Mouse (Mus musculus) ES-E14 (cell line): ENCODE results near the gene Tubg1. TPM values are rescaled to one million over a fixed set of nuclear protein-coding genes. Genes with fewer than 3 reads are reported as not detected.

ENCODE experiments used
- DNase-seq: peaks from one replicate; pipeline ENCODE4 v3.0.0-alpha.2; 2013; ENCODE audit warnings: low read depth, low spot score
- H3K27ac ChIP-seq: 2 replicates; pipeline ENCODE4 v1.5.1; 2012; ENCODE audit warnings: low read depth, mild to moderate bottlenecking, low read length, moderate library complexity, mixed read lengths; ENCODE audit not compliant: poor library complexity, insufficient read depth, severe bottlenecking
- H3K36me3 ChIP-seq: 2 replicates; pipeline ENCODE4 v1.6.1; 2012; ENCODE audit warnings: mild to moderate bottlenecking, low read length, moderate library complexity, mixed read lengths; ENCODE audit not compliant: control insufficient read depth, poor library complexity, insufficient read depth, severe bottlenecking
- H3K4me1 ChIP-seq, 2 experiments: fragments of 150-350 bp in 1 of 2; sonication (generic) in 1 of 2; 2 replicates each; pipeline ENCODE4 v1.6.1; 2012; ENCODE audit warnings: low read length in 2 of 2, mild to moderate bottlenecking in 1 of 2, mixed read lengths in 1 of 2; ENCODE audit not compliant: control insufficient read depth in 2 of 2, insufficient read depth in 2 of 2, poor library complexity in 1 of 2
- H3K4me3 ChIP-seq, 2 experiments: fragments of 150-350 bp in 1 of 2; sonication (generic) in 1 of 2; 2 replicates each; pipeline ENCODE4 v1.5.1; 2012; ENCODE audit warnings: low read length in 2 of 2, low read depth in 1 of 2, mild to moderate bottlenecking in 1 of 2, mixed read lengths in 1 of 2; ENCODE audit not compliant: insufficient read depth in 1 of 2, poor library complexity in 1 of 2, severe bottlenecking in 1 of 2
- H3K9ac ChIP-seq: 2 replicates; pipeline ENCODE4 v1.6.1; 2012; ENCODE audit warnings: low read depth, mild to moderate bottlenecking, low read length, mixed read lengths; ENCODE audit not compliant: poor library complexity, insufficient read depth, severe bottlenecking
- H3K9me3 ChIP-seq: fragments of 150-350 bp; sonication (generic); 2 replicates; pipeline ENCODE4 v1.6.1; 2012; ENCODE audit warnings: low read depth, mild to moderate bottlenecking, low read length; ENCODE audit not compliant: control insufficient read depth, insufficient read depth
- CHD2 ChIP-seq: IDR thresholded peaks from 2 replicates; pipeline ENCODE4 v1.6.1; 2014; ENCODE audit warnings: mild to moderate bottlenecking, low read depth, low read length, inconsistent platforms
- HCFC1 ChIP-seq: IDR thresholded peaks from 2 replicates; pipeline ENCODE4 v1.6.1; 2012; ENCODE audit warnings: low read length, inconsistent platforms, borderline replicate concordance; ENCODE audit not compliant: insufficient read depth
- MAFK ChIP-seq: IDR thresholded peaks from 2 replicates; pipeline ENCODE4 v1.6.1; 2014; ENCODE audit warnings: mild to moderate bottlenecking, low read depth, low read length, inconsistent platforms; ENCODE audit not compliant: insufficient read depth
- ZC3H11A ChIP-seq: IDR thresholded peaks from 2 replicates; pipeline ENCODE4 v1.6.1; 2012; ENCODE audit warnings: low read depth, mild to moderate bottlenecking, inconsistent platforms, low read length, borderline replicate concordance
- ZNF384 ChIP-seq: IDR thresholded peaks from 2 replicates; pipeline ENCODE4 v1.6.1; 2012; ENCODE audit warnings: low read depth, low read length, inconsistent platforms
- in situ Hi-C, 2 experiments: fragments of 600-800 bp; cut with MboI; formaldehyde crosslinking; loops; one replicate each; pipeline ENCODE4 v1.15.1; 2025; ENCODE audit warnings: low sequenced_read_pairs in 2 of 2, inconsistent platforms in 1 of 2; ENCODE audit not compliant: unreplicated experiment in 2 of 2
- total RNA-seq: library from RNA; depleted of rRNA; stranded (reverse); fragments of 300-350 nt; gene quantifications from 2 replicates; pipeline ENCODE4 v1.2.3, GENCODE M21; 2012; rRNA removed

Gene Tubg1
- total RNA-seq, 1 experiment, result 38.6 TPM

GRCm38 (mm10) chr11:101173631-101174388 is 54.1 kb downstream of the Tubg1 start:
- TF ChIP-seq CHD2 (no peak), ZNF384 (no peak), HCFC1 (0 out of 2 replicates have a peak, but pooled peaks have one; percentile 19)
- peak overlapping the region; percentile 17 to 30; a peak in 3 of 4 replicates for H3K4me3 ChIP-seq
- H3K27ac ChIP-seq, result no peak overlapping the region
- DNase-seq, result peak; percentile 65
- in situ Hi-C loops, result no loop called here
- H3K36me3 ChIP-seq, result no peaks in the 10 kb centered on the region
- peaks cover 0 to 9% of the 10 kb centered on the region in 2 experiments; a peak in 1 of 4 replicates for H3K4me1 ChIP-seq
- H3K9ac ChIP-seq, result peak overlapping the region; percentile 19; the same call in 1 of the 2 replicates
- H3K9me3 ChIP-seq, result no peaks in the 10 kb centered on the region

GRCm38 (mm10) chr11:101174389-101174745 is 54.6 kb downstream of the Tubg1 start:
- in situ Hi-C loops, result no loop called here
- H3K27ac ChIP-seq, result no peak overlapping the region

GRCm38 (mm10) chr11:101174851-101175628 is 55.3 kb downstream of the Tubg1 start, which contains the start of gene Ccr10:
Gene Ccr10, minus strand, starts transcription at chr11:101175443.
- no peak within 1 kb of the TSS for H3K9ac ChIP-seq
- no peaks in the 10 kb centered on the region for H3K36me3 ChIP-seq
- no peak within 1 kb of the TSS for H3K27ac ChIP-seq

More at GRCm38 (mm10) chr11:101174389-101174745, 54.6 kb downstream of the Tubg1 start:
- peaks cover 0 to 9% of the 10 kb centered on the region in 2 experiments; a peak in 1 of 4 replicates for H3K4me1 ChIP-seq
- no peaks in the 10 kb centered on the region for H3K9me3 ChIP-seq
- peak overlapping the region in 1 of 2 experiments; percentile 17; a peak in 1 of 4 replicates for H3K4me3 ChIP-seq
- no peak for DNase-seq
- H3K9ac ChIP-seq, result no peak overlapping the region
- TF ChIP-seq MAFK, result no peak
- H3K36me3 ChIP-seq, result no peaks in the 10 kb centered on the region

GRCm38 (mm10) chr11:101175636-101176116 is 55.9 kb downstream of the Tubg1 start:
- no peak overlapping the region for H3K9ac ChIP-seq
- H3K27ac ChIP-seq, result no peak overlapping the region
- H3K9me3 ChIP-seq, result no peaks in the 10 kb centered on the region
- peaks cover 0 to 6% of the 10 kb centered on the region in 2 experiments; a peak in 1 of 4 replicates for H3K4me1 ChIP-seq
- no peak for TF ChIP-seq HCFC1
- H3K4me3 ChIP-seq, result peak overlapping the region; percentile 35 to 49; a peak in 2 of 4 replicates
- H3K36me3 ChIP-seq, result no peaks in the 10 kb centered on the region
- no peak for DNase-seq
- in situ Hi-C loops, result no loop called here

More at GRCm38 (mm10) chr11:101174851-101175628, 55.3 kb downstream of the Tubg1 start, which contains the start of gene Ccr10:
- TF ChIP-seq ZC3H11A, result no peak
- no peak for TF ChIP-seq MAFK
- no peak for TF ChIP-seq HCFC1
- TF ChIP-seq ZNF384, result no peak
- TF ChIP-seq CHD2, result no peak
- DNase-seq, result no peak
- Histone ChIP-seq H3K4me3 (peak within 1 kb of the TSS; percentile 35 to 49; a peak in 2 of 4 replicates), H3K4me1 (peaks cover 0 to 9% of the 10 kb centered on the region in 2 experiments; a peak in 1 of 4 replicates), H3K9me3 (no peaks in the 10 kb centered on the region)
- in situ Hi-C loops, result no loop called here

Other genes starting within 250 kb of the Tubg1 start
- gene Stat3, start 180.4 kb upstream of the Tubg1 start, total RNA-seq, result 61.5 and 78.9 TPM in 2 replicates
- 16.4 and 30.7 TPM in 2 replicates for gene Cavin1, start 149.1 kb upstream of the Tubg1 start, total RNA-seq
- gene Atp6v0a1, start 110.5 kb upstream of the Tubg1 start, total RNA-seq, result 38.1 and 43.4 TPM in 2 replicates
- gene Naglu, start 49.9 kb upstream of the Tubg1 start, total RNA-seq, result 4.7 and 9.2 TPM in 2 replicates
- gene Hsd17b1, start 41.5 kb upstream of the Tubg1 start, total RNA-seq, result 2.4 and 3.4 TPM in 2 replicates
- gene Coasy, start 37.4 kb upstream of the Tubg1 start, total RNA-seq, result 21.9 and 22.9 TPM in 2 replicates
- gene Mlx, start 32.7 kb upstream of the Tubg1 start, total RNA-seq, result 30.7 and 42.0 TPM in 2 replicates
- 20.6 and 31.5 TPM in 2 replicates for gene Psmc3ip, start 24.5 kb upstream of the Tubg1 start, total RNA-seq
- 60.4 and 65.2 TPM in 2 replicates for gene Retreg3, start within 50 bp of the Tubg1 start, total RNA-seq
- 0.31 and 0.74 TPM in 2 replicates for gene Tubg2, start 36.0 kb downstream of the Tubg1 start, total RNA-seq
- 0.18 and 0.58 TPM in 2 replicates for gene Cntnap1, start 50.6 kb downstream of the Tubg1 start, total RNA-seq
- gene Plekhh3, start 51.4 kb downstream of the Tubg1 start, total RNA-seq, result 3.4 and 5.1 TPM in 2 replicates
- 0.31 TPM in 1 of 2 replicates, not detected in the other for gene Ccr10, start 55.5 kb downstream of the Tubg1 start, total RNA-seq
- gene Ezh1, start 106.5 kb downstream of the Tubg1 start, total RNA-seq, result 18.3 and 18.9 TPM in 2 replicates
- 4.0 and 5.6 TPM in 2 replicates for gene Ramp2, start 126.1 kb downstream of the Tubg1 start, total RNA-seq
- 105 and 135 TPM in 2 replicates for gene Vps25, start 133.8 kb downstream of the Tubg1 start, total RNA-seq
- 0.49 and 1.1 TPM in 2 replicates for gene Wnk4, start 140.6 kb downstream of the Tubg1 start, total RNA-seq
- 2.1 and 2.4 TPM in 2 replicates for gene Cntd1, start 159.1 kb downstream of the Tubg1 start, total RNA-seq
- gene Coa3, start 159.2 kb downstream of the Tubg1 start, total RNA-seq, result 107 and 139 TPM in 2 replicates
- gene Becn1, start 182.3 kb downstream of the Tubg1 start, total RNA-seq, result 80.6 and 89.2 TPM in 2 replicates
- 40.0 and 57.0 TPM in 2 replicates for gene Psme3, start 196.3 kb downstream of the Tubg1 start, total RNA-seq
- gene Aoc2, start 205.1 kb downstream of the Tubg1 start, total RNA-seq, result 4.6 and 5.0 TPM in 2 replicates
- gene Aoc3, start 210.7 kb downstream of the Tubg1 start, total RNA-seq, result 0.62 and 0.95 TPM in 2 replicates
- gene G6pc, start 247.6 kb downstream of the Tubg1 start, total RNA-seq, result not detected in 2 replicates